Mouse (Mus musculus) cerebellum, adult 9-11 months (tissue): ENCODE data around the gene Kdelc1.

Experiments used
- DNase-seq: peaks from one replicate; pipeline ENCODE4 v3.0.0; 2022

Kdelc1 gene

DNA sequence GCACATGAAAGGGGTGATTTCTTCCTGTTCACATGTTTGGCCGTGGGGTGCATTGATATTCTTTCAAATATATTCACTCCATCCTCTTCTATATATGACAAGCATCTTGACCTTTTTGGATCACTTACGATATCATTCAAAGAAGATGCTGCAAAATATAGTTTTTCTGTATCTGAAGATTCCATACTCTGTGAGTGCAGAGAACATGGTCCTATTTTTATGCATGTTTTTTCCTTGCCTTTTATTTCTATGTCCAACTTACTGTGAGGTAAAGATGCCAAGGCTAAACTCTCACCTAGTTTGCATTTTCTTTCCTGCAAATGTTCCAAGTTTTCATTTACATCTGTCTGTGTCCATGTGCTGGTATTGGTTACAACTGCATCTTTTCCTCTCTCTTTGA lies 56.8 kb downstream of the Kdelc1 start, which contains the start of gene Gm8251:
Gene Gm8251, minus strand, starts transcription at position 101 of the 400 bp plus-strand sequence.
- DNase-seq, result no peak

DNA sequence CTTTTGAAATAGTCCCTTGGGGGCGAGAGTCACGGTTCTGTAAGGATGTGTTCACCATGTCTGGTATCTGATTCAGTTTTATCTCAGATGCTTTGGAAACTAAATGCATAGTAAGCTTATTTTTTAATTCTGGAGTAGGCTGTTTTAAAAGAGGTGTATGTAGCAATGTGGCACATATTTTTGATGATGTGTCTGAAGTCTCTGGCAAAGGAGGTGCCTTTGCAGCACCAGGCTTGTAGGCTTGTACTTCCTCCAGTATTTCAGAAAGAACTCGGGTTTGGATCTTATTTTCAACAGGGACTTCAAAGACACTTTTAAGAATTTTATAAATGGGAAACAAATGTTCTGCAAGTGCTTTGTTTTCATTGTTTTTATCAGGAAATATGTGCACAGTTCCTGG lies 60.8 kb downstream of the Kdelc1 start:
- no peak for DNase-seq
